Mouse (Mus musculus) brain, embryonic 14.5 days (tissue): ENCODE data around the gene Lactb. TPM values are rescaled to one million over a fixed set of nuclear protein-coding genes. Genes with fewer than 3 reads are reported as not detected.
A peak's percentile ranks its signal among the peaks of the same experiment; 100 is the strongest.

Source experiments
- DNase-seq: peaks from one replicate; pipeline ENCODE4 v3.0.0-alpha.2; 2011; ENCODE audit warnings: low read depth
- CTCF ChIP-seq: fragments of 200-500 bp; IDR thresholded peaks from 2 replicates; pipeline ENCODE4 v1.5.1; 2012; ENCODE audit warnings: inconsistent platforms, mild to moderate bottlenecking, moderate library complexity, borderline replicate concordance; ENCODE audit not compliant: insufficient read depth, insufficient read length; ENCODE audit errors: extremely low read depth
- POLR2A ChIP-seq: fragments of 200-500 bp; IDR thresholded peaks from 2 replicates; pipeline ENCODE4 v1.6.1; 2012; ENCODE audit warnings: mild to moderate bottlenecking, inconsistent platforms, borderline replicate concordance; ENCODE audit not compliant: poor library complexity, insufficient read depth, insufficient read length, severe bottlenecking; ENCODE audit errors: extremely low read depth
- polyA plus RNA-seq: library from polyadenylated mRNA; depleted of rRNA; stranded (reverse); fragments of >200 nt; gene quantifications from 2 replicates; pipeline ENCODE4 v1.2.3, GENCODE M21; 2012

The Lactb gene
- polyA plus RNA-seq, 1 experiment, result 14.8 TPM

GRCm38 (mm10) chr9:66991750-66992410, 16.6 kb upstream of the Lactb start:
- no peak for DNase-seq

GRCm38 (mm10) chr9:66991021-66991749, 15.9 kb upstream of the Lactb start:
- no peak for TF ChIP-seq CTCF
- no peak for TF ChIP-seq POLR2A
- DNase-seq, result no peak

More at GRCm38 (mm10) chr9:66991750-66992410, 16.6 kb upstream of the Lactb start:
- TF ChIP-seq POLR2A (no peak), CTCF (no peak)

- DNase-seq, result no peak
- no peak for TF ChIP-seq CTCF
- no peak for TF ChIP-seq POLR2A
These were observed 14.8 kb upstream of the Lactb start for GRCm38 (mm10) chr9:66990046-66990445.

- DNase-seq, result no peak
- TF ChIP-seq CTCF (no peak), POLR2A (no peak)
These were observed 14.3 kb upstream of the Lactb start for GRCm38 (mm10) chr9:66989581-66989980.

GRCm38 (mm10) chr9:66988888-66989414, 13.7 kb upstream of the Lactb start:
- TF ChIP-seq CTCF, result no peak
- TF ChIP-seq POLR2A, result no peak
- peak; percentile 40 for DNase-seq

GRCm38 (mm10) chr9:66988198-66988887, 13.1 kb upstream of the Lactb start:
- TF ChIP-seq CTCF, result no peak
- TF ChIP-seq POLR2A, result no peak
- no peak for DNase-seq

GRCm38 (mm10) chr9:66985377-66985776, 10.1 kb upstream of the Lactb start:
- DNase-seq, result no peak
- TF ChIP-seq CTCF (no peak), POLR2A (no peak)

GRCm38 (mm10) chr9:66982085-66982484, 6.8 kb upstream of the Lactb start:
- DNase-seq, result no peak
- TF ChIP-seq POLR2A (no peak), CTCF (no peak)

- DNase-seq, result peak; percentile 80
- no peak for TF ChIP-seq POLR2A
- peak; percentile 82 for TF ChIP-seq CTCF
These were observed 5.2 kb upstream of the Lactb start for GRCm38 (mm10) chr9:66980458-66980857.

GRCm38 (mm10) chr9:66978468-66978867, 3.2 kb upstream of the Lactb start:
- DNase-seq, result no peak
- TF ChIP-seq POLR2A (no peak), CTCF (no peak)

GRCm38 (mm10) chr9:66977982-66978381, 2.7 kb upstream of the Lactb start:
- DNase-seq, result no peak
- TF ChIP-seq CTCF (no peak), POLR2A (no peak)

- DNase-seq, result no peak
- no peak for TF ChIP-seq POLR2A
- TF ChIP-seq CTCF, result no peak
These were observed 1.8 kb upstream of the Lactb start for GRCm38 (mm10) chr9:66977121-66977520.

- TF ChIP-seq POLR2A (0 out of 2 replicates have a peak, but pooled peaks have one; percentile 11), CTCF (peak; percentile 13; the same call in 1 of the 2 replicates)
- peak; percentile 81 for DNase-seq
These were observed 511 bp downstream of the Lactb start for GRCm38 (mm10) chr9:66974721-66975225.
